Mouse (Mus musculus) cerebellum, adult 2 months (tissue): ENCODE measurements around the gene Gpatch1.

Source experiments
- CTCF ChIP-seq: fragments of 200-500 bp; IDR thresholded peaks from 2 replicates; pipeline ENCODE4 v1.5.1; 2011; ENCODE audit warnings: low read depth, mild to moderate bottlenecking, control low read depth, low read length, moderate library complexity, borderline replicate concordance; ENCODE audit not compliant: insufficient read depth
- POLR2A ChIP-seq: fragments of 200-500 bp; IDR thresholded peaks from 2 replicates; pipeline ENCODE4 v1.6.1; 2011; ENCODE audit warnings: low read length, control low read depth, borderline replicate concordance; ENCODE audit not compliant: insufficient read depth

GRCm38 (mm10) chr7:35334527-35335452, 16.6 kb upstream of the Gpatch1 start:
- TF ChIP-seq CTCF (no peak), POLR2A (no peak)
